Mouse (Mus musculus) lung, postnatal 0 days (tissue): ENCODE results near the gene Cd81.

ENCODE experiments used
- CTCF ChIP-seq: IDR thresholded peaks from 2 replicates; pipeline ENCODE4 v1.5.1; 2016; ENCODE audit warnings: antibody characterized with exemption, mild to moderate bottlenecking
- EP300 ChIP-seq: IDR thresholded peaks from 2 replicates; pipeline ENCODE4 v1.6.1; 2016; ENCODE audit warnings: antibody characterized with exemption, mild to moderate bottlenecking, control low read depth

GRCm38 (mm10) chr7:143049331-143049730 lies 3.2 kb upstream of the Cd81 start:
- TF ChIP-seq CTCF (no peak), EP300 (no peak)
